Mouse (Mus musculus) spleen, postnatal 36 days (tissue): ENCODE measurements around the gene Ssh1.

Experiments
- DNase-seq, 2 experiments: peaks; one replicate each; pipeline ENCODE4 v3.0.0; 2022; ENCODE audit warnings: low spot score in 2 of 2, mixed read lengths in 1 of 2

The Ssh1 gene

GRCm38 (mm10) chr5:113993487-113994465 is at the start of gene Ssh1:
Ssh1 (minus strand) TSS chr5:113993894.
- DNase-seq: peak; percentile 79 to 84

GRCm38 (mm10) chr5:114041327-114041930 is 47.7 kb upstream of the Ssh1 start:
- DNase-seq: peak; percentile 18 to 21

GRCm38 (mm10) chr5:114040911-114041310 is 47.2 kb upstream of the Ssh1 start:
- DNase-seq: no peak

DNA sequence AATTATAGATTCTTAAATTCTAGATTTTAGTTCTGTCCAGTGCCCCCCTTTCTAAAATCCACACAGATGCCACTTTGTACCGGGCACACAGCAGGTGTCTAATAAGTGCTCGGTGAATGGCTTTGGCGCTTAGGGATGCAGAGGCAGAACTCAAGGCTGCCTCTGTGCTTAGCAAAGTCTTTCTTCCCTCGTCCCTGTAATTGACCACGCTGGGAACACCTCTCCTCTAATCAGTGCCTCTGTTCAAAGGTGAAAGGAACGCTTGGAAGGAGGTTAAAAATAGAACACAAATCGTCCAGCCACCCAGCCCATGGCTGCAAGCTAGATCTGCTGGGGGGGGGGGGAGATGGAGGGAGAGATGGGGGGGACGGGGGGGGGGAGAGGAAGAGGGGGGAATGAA is 46.8 kb upstream of the Ssh1 start:
- no peak for DNase-seq

- no peak for DNase-seq
These were observed 41.4 kb upstream of the Ssh1 start for GRCm38 (mm10) chr5:114035111-114035510.

- DNase-seq: no peak
These were observed 40.7 kb upstream of the Ssh1 start for GRCm38 (mm10) chr5:114034393-114034792.

DNA sequence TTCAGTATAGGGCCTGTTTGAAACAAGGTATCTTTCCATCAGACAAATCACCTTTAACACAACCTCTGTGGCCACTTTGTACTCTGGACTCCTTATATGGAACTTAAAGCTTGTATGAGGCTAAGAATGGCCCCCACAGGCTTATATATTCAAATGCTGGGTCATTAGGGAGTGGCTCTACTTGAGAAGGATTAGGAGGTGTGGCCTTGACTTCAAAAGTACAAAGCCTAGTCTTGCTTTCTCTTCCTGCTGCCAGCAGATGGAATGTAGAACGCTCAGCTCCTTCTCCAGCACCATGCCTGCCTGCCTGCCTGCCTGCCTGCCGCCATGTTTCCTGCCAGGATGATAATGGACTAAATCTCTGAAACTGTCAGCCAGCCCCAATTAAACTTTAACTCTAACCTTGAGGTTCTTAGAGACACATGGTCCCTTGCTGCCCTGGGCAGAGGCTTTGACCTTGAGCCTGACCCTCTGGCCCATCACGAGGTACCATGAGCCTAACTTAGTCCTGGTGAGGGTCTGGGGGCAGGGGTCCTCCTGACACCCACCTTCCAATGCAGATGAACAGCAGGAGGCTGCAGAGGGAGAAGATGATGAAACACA is 38.6 kb upstream of the Ssh1 start:
- no peak for DNase-seq

- DNase-seq: no peak
These were observed 37.0 kb upstream of the Ssh1 start for GRCm38 (mm10) chr5:114030652-114031051.

GRCm38 (mm10) chr5:114028111-114028510 is 34.4 kb upstream of the Ssh1 start:
- DNase-seq: no peak

DNA sequence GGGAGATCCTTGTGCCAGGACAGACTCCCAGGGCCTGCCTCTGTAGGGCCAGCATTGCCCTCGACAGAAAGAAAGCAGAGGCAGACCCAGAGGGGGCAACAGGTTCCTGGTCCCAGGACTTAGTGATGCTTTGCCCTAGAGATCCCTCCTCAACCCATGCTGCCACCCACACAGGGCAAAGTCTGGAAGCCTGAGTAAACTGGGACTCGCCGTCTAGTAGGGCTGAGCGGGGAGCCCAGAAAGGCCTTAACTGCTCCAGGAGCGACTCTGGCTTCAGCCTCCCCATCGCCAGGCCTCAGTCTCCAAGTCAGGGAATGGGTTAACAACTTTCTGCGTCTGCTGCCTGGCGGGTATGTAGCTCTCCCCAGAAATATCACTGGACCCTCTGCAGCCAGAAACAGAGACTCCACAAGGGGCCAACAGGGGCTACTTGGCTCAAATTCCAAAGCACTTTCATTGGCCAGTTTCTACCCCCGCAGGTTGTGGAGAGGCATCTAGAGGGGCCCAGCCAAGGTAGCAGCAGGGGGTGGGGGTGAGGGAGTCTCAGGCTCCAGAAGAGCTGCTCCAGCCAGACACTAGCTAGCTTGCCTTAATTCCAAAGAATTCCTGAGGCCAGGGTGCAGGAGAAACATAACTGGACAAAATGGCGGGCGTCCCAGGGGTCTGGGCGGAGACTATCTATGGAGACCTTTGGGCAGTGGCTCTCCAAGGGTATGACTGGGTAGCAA is 33.7 kb upstream of the Ssh1 start:
- no peak for DNase-seq

- DNase-seq: no peak
These were observed 31.2 kb upstream of the Ssh1 start for GRCm38 (mm10) chr5:114024885-114025284.

GRCm38 (mm10) chr5:114024390-114024789 is 30.7 kb upstream of the Ssh1 start:
- DNase-seq: no peak

- no peak for DNase-seq
These were observed 21.4 kb upstream of the Ssh1 start for GRCm38 (mm10) chr5:114015121-114015520.

DNA sequence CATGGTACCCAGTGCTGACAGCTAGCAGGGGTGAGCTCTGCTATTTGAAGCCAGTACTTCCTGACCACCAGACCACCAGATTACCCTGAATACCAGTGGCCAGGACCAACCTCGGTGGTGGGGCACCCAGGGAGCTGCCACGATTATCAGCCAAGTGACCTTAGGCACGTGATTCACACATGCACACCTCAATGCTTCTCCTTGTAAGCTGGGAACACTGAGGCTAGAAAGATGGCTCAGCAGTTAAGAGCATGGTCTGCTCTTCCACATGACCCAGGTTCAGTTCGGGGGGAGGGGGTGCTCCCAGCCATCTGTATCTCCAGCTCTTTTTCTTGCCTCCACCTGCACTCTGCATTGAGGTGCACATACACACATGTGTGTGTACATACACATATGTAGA is 15.4 kb upstream of the Ssh1 start:
- no peak for DNase-seq

- no peak for DNase-seq
These were observed 14.2 kb upstream of the Ssh1 start for GRCm38 (mm10) chr5:114007753-114008453.

- no peak for DNase-seq
These were observed 13.3 kb upstream of the Ssh1 start for GRCm38 (mm10) chr5:114006974-114007373.

GRCm38 (mm10) chr5:114005100-114005499 is 11.4 kb upstream of the Ssh1 start:
- DNase-seq: no peak

GRCm38 (mm10) chr5:114004573-114004972 is 10.9 kb upstream of the Ssh1 start:
- no peak for DNase-seq

- DNase-seq: no peak
These were observed 9.8 kb upstream of the Ssh1 start, which contains the start of gene Dao for GRCm38 (mm10) chr5:114003542-114003941. Dao (plus strand) TSS chr5:114003703.

GRCm38 (mm10) chr5:113999382-113999781 is 5.7 kb upstream of the Ssh1 start:
- DNase-seq: peak; percentile 71 to 76

DNA sequence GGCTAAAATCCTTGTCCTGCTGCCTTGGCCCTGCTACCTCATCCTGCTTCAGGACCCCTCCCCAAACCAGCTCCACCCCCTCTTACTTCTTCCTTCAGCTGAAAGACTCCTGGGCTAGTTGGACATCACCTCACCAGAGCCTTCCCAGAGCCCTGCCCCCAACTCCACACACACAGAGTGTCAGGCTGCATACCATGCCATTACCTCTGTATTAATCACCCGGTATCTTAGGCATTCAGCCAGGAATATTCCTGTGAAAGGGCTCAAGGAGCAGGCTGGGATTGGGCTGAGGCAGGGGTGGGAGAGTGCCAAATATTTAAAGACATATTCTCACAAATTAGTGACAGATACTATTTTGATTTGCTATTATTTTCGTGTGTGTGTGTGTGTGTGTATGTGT is 2.8 kb upstream of the Ssh1 start:
- DNase-seq: no peak
